Mouse (Mus musculus): ENCODE measurements around the gene Rnf7.

DNA sequence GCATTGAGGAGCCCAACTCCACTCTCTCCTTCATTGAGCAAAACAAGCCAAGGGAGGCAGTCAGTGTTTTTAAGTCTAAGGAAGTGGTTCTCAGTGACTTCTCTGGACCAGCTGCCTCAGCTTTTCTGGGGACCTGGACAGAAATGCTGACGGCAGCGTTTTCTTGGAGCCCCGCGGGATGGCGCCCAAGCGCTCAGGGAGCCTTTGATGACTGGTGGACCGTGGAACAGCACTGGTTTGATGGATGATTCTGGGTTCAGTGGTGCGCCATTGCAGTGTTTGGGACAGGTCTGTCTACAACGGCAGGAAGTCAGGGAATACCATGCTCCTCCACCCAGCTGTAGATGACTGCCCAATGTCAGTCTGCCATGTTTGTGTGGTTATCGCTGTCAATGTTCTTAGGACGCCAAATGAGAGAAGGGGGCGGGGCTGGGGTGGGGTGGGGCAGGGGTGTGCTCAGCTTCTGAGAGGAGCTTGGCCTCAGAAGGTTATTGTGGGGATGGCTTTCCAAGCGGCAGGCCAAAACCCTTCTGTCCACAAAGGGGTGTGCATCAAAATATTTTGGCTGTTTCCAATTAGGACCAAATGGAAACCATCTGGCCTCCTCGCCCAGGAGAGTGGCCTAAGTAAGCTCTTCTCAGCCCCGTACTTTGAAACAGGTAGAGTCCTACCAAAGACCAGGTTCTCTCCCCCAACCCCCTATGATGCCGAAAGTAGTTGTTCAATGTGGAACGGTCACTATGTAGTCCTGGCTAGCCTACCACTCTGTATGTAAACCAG lies 25.8 kb upstream of the Rnf7 start:
- TF ChIP-seq CTCF (IDR thresholded peaks at IDR 0.05; ENCODE audit: low read depth): no peak
- no peak for TF ChIP-seq EP300 (optimal IDR thresholded peaks at IDR 0.05)
